Mouse (Mus musculus): Measurements from ENCODE around the gene Rfx2.

The Rfx2 gene

GRCm38 (mm10) chr17:56830411-56831110, at the start of gene Rfx2:
Rfx2 (minus strand) TSS chr17:56831013.
- no peak for DNase-seq (ENCODE audit: low spot score in 2 of 2)

DNA sequence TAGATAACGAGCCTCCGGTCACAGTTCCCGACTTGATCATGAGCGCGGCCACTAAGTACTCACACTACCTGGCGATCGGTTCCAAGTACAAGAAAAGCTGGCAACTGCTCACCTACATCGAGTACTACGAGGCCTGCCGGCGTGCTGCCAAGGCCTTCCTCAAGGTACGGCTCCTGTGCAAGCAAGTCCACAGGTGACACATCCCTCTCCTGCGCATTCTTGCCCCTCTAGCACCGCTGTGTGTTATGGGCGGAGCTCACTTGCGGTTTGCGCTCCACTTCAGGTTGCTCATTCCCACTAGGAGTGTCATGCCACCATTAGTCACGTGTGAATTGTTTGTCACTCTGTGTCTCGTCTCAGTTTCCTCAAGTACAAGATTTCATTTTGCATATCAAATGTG, 46.6 kb upstream of the Rfx2 start:
- no peak for DNase-seq (ENCODE audit: low spot score in 2 of 2)

DNA sequence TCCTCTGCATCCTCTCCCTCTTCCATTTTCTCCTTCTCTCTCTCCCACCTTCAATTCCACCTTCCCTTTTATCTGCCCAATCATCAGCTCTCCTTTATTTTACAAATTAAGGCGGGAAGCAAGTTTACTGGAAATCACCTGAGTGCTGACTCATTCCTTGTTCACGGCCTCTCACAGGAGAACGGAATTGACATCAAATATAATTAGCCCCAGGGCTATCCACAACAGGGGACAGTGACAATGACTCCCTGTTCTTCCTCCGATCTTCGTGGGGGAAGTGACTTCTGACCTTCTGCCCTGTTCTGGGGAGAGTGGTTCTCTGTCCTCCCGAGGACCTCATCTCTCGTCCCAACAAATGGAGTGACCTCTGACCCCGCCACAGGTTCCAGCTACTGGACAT, 46.2 kb upstream of the Rfx2 start:
- DNase-seq (ENCODE audit: low spot score in 2 of 2): no peak

GRCm38 (mm10) chr17:56876465-56876864, 45.7 kb upstream of the Rfx2 start:
- DNase-seq (ENCODE audit: low spot score in 2 of 2): no peak

DNA sequence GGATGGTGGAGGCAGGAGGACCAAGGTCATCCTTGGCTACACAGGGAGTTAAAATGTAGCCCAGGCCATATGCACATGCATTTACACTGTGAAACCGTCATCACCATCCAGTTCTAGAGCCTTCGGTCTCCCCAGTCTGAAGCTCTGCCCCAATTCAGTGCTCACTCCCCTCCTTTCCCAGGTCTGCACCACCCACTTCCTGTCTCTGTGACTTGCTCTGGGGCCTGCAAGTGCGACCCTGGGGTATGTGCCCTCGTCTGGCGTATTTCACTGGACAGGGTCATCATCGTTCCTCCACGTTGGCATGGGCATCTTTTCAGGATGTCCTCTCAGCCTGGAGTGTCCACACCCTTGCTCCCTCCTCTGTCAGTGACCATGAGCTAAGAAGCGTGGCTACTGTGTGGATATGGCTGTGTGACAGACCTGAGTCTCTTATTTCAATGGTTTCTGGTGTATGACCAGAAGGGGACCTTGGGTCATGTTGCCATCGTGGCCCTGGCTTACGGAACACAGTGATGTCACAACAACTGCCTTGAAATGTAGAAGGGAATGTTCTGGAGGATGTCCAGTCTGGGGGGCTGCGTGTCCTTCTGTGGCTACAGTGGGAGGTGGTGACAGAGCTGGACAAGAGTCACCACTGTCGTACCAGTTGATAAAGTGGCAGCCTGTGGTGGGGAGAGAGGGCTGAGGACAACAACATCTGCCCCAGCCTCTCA, 44.3 kb upstream of the Rfx2 start, which contains the start of gene 1700061G19Rik:
Gene 1700061G19Rik, plus strand, starts transcription at position 542 of the 716 bp plus-strand sequence.
- no peak for DNase-seq (ENCODE audit: low spot score in 2 of 2)

- DNase-seq (ENCODE audit: low spot score in 2 of 2): no peak
Observed at GRCm38 (mm10) chr17:56874237-56874636, 43.4 kb upstream of the Rfx2 start, which contains the start of gene Acsbg2. Acsbg2 (minus strand) TSS chr17:56874447.

DNA sequence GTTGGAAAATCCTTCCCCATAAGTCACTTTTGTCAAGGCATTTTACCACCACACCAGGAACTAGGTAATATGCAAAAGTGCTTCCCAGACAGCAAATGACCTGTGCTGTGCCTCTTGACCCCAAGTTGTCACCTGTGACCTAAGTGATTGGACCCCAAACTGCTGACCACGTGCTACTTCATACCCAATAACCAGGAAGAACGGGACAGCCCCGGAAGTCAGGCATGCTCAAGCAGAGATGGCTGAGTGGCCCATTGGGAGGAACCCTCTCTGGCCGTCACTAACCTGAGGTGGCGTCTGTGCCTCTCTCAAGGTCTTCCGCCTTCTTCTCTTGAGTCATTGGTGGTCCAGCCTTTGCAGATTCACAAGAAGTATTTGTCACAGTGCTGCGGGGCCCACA, 41.7 kb upstream of the Rfx2 start:
- DNase-seq (ENCODE audit: low spot score in 2 of 2): no peak

DNA sequence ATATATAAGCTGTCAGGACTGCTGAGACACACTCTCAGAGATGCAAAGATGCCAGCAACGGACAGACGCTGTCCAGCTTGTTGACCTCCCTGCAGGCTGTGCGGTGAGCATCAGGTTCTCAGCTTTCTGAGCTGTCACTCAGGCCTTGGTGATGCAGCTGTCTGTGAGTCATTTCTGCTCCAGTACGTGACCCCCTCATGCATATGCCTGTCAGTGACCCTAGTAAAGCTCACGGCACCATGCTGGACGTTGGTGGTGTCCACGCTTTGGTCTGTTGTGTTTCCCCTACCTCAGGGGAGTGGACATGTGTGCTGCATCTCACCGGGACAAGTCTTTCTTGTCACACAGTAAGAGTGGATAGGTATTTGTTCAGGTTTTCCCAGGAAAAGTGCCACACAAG, 41.0 kb upstream of the Rfx2 start:
- DNase-seq (ENCODE audit: low spot score in 2 of 2): no peak

GRCm38 (mm10) chr17:56870287-56870953, 39.6 kb upstream of the Rfx2 start:
- DNase-seq (ENCODE audit: low spot score in 2 of 2): no peak

DNA sequence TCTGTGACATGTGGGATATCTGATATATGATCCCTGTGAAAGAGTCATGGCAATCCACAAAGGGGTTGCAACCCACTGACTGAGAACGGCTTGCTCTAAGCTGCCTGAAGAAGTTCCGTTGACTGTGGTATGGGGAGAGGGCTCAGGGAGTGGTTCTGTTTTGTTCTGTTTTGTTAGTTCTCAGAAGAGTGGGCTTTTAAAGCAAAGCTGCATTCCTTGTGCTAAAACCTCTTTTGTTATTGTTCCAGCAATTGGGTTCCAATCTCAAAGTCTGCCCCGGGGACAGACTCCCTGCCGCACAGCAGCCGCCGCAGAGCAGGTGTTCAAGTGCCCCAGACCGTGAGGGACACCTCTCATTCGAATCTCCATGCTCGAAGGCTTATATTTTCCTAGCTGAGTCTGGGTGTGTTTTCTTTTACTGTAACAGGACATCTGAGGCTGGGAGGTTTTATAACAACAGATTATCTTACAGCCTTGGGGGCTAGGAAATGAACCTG, 38.7 kb upstream of the Rfx2 start:
- no peak for DNase-seq (ENCODE audit: low spot score in 2 of 2)

DNA sequence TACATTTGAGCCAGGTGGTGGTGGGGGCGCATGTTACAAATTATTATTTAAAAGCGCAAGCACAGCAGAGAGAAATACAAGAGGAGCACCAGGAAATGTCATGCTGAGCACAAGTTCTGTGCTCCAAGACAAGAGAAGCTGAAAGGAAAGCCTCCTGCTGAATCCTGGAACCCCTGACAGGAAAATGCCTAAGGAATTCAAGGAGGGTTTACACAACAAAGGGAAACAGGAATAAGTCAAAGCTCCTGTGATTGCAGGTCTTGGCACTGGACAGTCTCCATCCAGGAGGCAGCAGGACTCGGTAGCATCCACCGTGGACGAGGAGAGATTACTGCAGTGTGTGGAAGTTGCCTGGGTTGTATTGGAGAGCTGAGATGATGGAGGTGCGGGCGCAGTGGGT, 35.3 kb upstream of the Rfx2 start:
- no peak for DNase-seq (ENCODE audit: low spot score in 2 of 2)

DNA sequence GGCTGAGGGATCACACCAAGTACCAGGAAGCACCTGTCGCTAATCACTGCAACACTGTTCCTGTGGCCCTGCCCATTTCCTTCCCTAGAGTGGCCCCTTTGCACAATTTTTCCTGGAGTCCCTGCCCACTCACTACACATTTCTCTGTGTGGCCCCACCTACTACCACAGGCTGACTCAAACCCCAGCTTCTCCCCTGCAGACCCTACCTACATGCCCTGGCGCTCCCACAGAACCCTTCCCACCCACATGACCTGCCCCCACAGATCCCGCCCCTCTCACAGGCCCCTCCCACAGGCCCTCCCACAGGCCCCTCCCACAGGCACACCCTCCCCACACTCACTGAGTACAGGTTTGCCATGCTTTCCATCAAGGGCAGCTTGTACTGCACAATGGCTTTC, 30.4 kb upstream of the Rfx2 start:
- no peak for DNase-seq (ENCODE audit: low spot score in 2 of 2)

DNA sequence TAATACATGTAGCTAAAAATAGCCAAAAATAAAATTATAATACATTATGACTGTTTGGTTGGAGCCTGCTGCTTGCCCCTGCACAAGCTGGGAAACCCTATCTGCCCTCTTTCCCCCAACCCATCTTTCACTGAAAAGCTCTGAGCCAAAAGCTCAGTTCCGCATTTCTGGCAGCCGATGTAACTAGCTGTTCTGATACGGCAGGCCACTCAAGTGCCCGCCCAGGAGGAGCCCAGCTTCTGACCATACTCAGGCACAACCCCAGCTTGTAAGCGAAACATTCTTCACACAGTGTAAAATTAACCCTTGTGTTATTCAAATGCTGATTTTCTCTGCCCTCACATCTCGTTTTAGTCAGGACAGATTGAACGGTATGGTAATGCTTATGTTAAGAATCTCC, 28.1 kb upstream of the Rfx2 start:
- DNase-seq (ENCODE audit: low spot score in 2 of 2): no peak

DNA sequence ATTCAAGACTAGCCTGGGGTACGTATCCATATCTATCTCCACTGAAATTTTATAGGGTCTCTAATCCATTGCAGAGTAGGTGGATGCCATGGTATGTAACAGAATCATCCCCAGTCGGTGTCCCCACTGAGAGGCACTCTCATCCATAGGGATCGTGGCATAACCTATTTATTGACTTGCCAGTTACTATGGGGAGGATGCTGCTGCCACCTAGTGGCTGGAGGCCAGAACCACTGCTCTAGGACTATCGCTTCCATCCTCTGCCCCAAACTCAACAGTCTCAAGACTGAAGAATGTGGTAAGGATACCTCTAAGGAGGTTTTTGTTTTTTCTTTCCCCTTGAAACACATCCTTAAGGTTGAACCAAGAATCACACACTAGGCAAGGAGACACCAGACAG, 27.4 kb upstream of the Rfx2 start:
- peak in 1 of 2 experiments; percentile 55 for DNase-seq (ENCODE audit: low spot score in 2 of 2)

DNA sequence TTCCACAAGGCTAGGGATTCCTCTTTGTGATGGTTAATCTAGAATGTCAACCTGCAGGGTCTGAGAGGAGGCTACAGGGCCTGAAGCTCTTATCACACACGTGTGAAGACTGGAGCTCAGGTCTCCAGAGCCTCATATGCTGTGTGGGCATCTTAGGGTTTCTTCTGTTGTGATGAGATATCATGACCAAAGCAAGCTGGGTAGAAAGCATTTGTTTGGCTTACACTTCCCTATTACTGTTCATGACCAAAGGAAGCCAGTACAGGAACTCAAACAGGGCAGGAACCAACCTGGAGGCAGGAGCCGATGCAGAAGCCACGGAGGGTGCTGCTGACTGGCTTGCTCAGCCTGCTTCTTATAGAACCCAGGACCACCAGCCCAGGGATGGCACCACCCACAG, 24.6 kb upstream of the Rfx2 start:
- DNase-seq (ENCODE audit: low spot score in 2 of 2): no peak

GRCm38 (mm10) chr17:56851167-56851566, 20.4 kb upstream of the Rfx2 start:
- DNase-seq (ENCODE audit: low spot score in 2 of 2): no peak

GRCm38 (mm10) chr17:56849710-56850109, 18.9 kb upstream of the Rfx2 start:
- DNase-seq (ENCODE audit: low spot score in 2 of 2): no peak

- no peak for DNase-seq (ENCODE audit: low spot score in 2 of 2)
Observed at GRCm38 (mm10) chr17:56848785-56849184, 18.0 kb upstream of the Rfx2 start.

DNA sequence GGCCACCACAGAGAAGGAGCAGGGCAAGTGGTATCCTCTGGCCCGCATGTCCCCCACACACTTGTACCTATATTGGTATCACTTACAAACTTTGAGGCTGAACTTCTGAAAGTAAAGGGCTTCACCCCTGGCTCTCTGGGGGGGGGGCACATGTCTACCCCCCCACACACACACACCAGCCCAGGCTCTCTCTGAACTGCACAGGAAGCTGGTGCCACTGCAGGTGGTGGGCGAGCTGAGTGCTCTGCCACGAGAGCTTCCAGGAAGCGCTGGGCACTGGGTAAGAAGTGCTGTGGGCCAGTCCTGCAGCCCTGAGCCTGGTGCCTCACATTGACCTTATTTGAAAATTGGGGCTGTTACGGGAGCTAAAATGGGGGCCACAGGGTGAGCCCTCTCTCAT, 12.9 kb upstream of the Rfx2 start:
- DNase-seq (ENCODE audit: low spot score in 2 of 2): no peak

GRCm38 (mm10) chr17:56842173-56842572, 11.4 kb upstream of the Rfx2 start:
- DNase-seq (ENCODE audit: low spot score in 2 of 2): no peak

DNA sequence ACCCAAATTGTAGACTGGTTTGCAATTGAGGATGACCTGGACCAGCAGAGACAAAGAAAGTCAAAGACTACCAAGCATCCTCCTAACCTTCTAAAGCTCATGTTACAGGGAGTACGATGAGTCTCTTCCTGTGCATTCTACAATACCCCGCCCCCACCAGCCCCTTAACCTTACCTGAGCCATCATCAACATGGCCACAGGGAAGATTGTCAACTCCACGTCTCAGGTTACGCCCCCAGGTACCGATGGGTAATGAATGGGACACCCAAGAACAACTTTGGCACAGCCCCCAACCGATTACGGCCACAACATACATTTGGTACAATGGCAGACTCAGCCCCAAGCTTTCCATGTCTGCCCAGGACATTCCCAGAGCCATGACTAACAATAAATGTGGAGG, 9.7 kb upstream of the Rfx2 start:
- no peak for DNase-seq (ENCODE audit: low spot score in 2 of 2)

- DNase-seq (ENCODE audit: low spot score in 2 of 2): no peak
Observed at GRCm38 (mm10) chr17:56836336-56836735, 5.5 kb upstream of the Rfx2 start.

DNA sequence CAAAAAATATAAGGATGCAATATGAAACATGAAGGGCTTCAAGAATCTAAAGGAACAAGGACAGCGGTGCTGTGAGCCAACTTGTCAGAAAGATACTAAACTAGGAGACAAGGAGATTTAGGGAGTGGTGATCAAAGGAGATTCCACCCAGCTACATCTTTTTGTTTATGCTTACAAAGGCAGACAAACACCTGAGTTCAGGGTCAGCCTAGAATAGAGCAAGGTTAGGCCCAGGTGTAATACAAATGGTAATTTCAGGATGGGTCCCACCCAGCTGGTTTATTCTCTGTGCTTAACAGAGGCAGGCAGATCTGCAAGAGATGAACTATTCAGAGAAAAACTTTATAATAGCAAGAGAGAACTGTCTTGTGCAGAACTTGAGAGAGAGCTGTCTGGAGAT, 2.6 kb upstream of the Rfx2 start:
- DNase-seq (ENCODE audit: low spot score in 2 of 2): no peak
